Mouse (Mus musculus): Measurements from ENCODE around the gene Mlycd.
"Not testable (repeated sequence)": the region's sequence is repeated elsewhere in the genome, so short reads cannot be mapped to it uniquely, and the experiment has no call there.

The Mlycd gene

GRCm38 (mm10) chr8:119394524-119395026, at the start of gene Mlycd:
Gene Mlycd, plus strand, starts transcription at chr8:119394878.
- DNase-seq = peak; percentile 90

DNA sequence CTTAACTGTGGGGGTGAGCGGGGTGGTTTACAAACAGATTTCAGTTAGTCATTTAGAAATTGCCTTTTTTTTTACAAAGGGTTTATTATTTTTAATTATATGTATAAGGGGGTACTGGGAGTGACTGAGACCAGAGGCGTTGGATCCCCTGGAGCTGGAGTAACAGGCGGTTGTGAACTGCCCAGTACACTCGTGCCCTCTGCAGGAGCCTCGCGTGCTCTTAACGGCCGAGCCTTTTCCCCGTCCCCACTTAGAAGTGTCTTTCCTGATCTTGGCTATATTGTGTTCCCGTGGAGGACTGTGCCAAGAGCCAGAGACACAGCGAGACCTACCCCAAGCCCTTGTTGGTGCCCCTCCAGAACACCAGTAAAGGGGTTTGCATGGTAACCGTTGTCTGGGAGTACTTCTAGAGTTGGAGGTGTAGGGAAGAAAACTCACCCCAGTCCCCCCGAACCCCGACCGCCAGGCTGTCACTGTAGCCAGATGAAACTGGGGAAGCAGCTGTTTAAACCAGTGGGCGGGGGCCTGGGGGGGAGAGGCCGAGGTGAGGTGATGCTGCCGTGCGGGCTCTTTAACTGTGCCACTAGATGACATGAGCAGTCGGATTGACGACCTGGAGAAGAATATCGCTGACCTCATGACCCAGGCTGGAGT, 49.5 kb upstream of the Mlycd start:
- DNase-seq = peak; percentile 19

- no peak for DNase-seq
These were observed 49.0 kb upstream of the Mlycd start for GRCm38 (mm10) chr8:119345683-119346075.

GRCm38 (mm10) chr8:119351647-119352046, 43.0 kb upstream of the Mlycd start:
- no peak for DNase-seq

DNA sequence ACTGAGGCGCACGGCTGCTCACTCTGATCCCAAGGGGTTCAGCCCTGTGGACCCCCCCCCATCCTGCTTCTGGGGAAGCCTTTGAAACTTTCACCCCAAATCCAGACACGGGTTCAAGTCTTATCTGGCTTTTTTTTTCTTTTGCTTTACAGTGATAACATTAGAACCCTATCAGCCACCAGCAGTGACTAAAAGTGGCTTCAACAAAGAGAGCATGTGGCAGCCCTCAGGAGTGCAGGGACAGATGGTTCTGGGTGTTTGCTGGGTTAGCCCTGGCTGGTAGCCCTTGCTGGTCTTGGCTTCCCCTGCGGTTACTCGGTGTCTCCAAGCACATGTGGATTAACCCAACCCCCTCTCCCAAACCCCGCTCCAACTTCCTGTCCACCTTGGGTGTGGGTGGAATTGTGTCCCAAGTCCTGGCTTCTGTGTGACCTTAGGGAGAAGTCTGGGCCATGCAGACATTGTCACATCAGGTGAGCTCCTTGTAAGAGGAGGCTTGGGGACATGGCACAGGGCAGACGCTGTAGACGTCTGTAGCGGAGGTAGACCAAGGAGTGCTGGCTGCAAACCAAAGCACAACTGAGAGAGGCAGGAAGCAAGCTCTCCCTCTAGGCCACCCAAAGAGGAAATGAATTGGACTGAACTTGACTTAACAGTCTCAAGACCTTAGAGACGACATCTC, 41.6 kb upstream of the Mlycd start:
- DNase-seq = no peak

DNA sequence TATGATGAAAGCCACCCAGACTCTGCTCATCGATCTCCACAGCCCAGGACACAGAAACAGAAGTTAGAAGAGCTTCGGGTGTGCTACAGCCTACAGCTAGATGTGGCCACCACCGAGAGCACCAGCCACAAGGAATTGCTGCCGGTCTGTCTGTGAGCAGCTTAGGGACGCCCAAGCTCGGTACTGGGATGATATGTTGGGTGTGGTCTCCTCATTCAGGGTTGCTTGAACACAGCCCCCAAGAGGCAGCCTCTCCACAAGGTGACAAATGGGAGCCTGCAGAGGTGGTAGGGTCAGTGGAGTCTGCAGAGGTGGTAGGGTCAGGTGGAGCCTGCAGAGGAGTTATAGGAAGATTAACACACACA, 41.0 kb upstream of the Mlycd start:
- no peak for DNase-seq

- not testable (repeated sequence) for DNase-seq
These were observed 38.0 kb upstream of the Mlycd start for GRCm38 (mm10) chr8:119356631-119357030.

GRCm38 (mm10) chr8:119358175-119358574, 36.5 kb upstream of the Mlycd start:
- DNase-seq = no peak

- no peak for DNase-seq
These were observed 35.8 kb upstream of the Mlycd start for GRCm38 (mm10) chr8:119358836-119359235.

- DNase-seq = no peak
These were observed 33.9 kb upstream of the Mlycd start for GRCm38 (mm10) chr8:119360686-119361295.

GRCm38 (mm10) chr8:119374716-119375115, 20.0 kb upstream of the Mlycd start:
- not testable (repeated sequence) for DNase-seq

DNA sequence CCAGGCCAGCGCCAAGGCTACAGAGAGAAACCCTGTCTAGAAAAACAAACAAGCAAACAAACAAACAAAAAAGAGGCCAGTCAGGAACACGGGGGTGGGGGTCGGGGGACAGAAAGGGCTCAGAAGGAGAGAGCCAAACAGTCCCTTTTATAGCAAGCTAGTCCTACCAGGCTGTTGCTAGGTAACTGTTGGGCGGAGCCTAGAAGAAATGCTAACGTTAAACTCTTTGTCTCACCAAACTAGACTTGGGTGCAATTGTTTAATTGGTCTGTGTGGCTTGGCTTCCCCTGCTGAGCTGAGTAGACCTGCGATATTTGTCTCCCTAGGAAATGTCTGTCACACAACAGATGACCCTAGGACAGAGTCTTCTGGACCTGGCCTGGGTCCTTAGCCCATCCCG, 16.2 kb upstream of the Mlycd start:
- no peak for DNase-seq

- DNase-seq = no peak
These were observed 14.1 kb upstream of the Mlycd start for GRCm38 (mm10) chr8:119380619-119381018.

- DNase-seq = peak; percentile 57
These were observed 10.2 kb upstream of the Mlycd start for GRCm38 (mm10) chr8:119384478-119384877.

DNA sequence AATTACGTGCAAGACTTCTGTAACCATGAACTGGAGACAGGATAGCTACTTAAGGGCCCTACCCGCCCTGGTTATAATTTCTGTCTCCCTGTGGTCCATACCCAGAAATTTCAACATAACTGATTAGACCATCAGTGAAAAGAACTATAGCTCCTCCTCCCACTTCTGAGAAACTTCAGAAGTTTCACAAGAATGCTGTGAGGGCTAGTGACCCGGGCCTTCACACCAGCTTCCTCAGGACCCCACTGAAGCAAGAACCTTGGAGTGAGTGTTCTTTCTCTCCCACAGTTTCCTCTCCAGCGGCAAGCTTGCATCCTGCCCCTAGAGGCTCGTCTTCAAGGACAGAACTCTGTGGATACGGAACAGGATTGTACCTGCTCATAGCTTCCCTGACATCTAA, 8.8 kb upstream of the Mlycd start:
- DNase-seq = no peak

DNA sequence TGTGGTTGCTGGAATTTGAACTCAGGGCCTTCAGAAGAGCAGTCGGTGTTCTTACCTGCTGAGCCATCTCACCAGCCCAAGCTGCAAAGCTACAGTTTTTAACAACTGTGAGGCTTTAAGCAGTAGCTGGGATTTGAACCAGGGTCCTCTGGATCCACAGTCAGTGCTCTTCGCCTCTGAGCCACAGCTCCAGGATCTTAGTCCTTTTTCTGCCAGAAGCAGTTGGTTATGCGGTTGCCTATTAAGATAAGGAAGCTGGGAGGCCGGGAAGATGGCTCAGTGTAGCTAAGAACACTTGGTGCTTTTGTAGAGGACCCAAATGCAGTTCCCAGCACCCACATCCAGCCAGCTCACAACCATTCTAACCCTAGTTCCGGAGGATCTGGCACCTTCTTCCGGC, 7.7 kb upstream of the Mlycd start:
- DNase-seq = no peak

GRCm38 (mm10) chr8:119394097-119394496, 581 bp upstream of the Mlycd start:
- peak; percentile 29 for DNase-seq

DNA sequence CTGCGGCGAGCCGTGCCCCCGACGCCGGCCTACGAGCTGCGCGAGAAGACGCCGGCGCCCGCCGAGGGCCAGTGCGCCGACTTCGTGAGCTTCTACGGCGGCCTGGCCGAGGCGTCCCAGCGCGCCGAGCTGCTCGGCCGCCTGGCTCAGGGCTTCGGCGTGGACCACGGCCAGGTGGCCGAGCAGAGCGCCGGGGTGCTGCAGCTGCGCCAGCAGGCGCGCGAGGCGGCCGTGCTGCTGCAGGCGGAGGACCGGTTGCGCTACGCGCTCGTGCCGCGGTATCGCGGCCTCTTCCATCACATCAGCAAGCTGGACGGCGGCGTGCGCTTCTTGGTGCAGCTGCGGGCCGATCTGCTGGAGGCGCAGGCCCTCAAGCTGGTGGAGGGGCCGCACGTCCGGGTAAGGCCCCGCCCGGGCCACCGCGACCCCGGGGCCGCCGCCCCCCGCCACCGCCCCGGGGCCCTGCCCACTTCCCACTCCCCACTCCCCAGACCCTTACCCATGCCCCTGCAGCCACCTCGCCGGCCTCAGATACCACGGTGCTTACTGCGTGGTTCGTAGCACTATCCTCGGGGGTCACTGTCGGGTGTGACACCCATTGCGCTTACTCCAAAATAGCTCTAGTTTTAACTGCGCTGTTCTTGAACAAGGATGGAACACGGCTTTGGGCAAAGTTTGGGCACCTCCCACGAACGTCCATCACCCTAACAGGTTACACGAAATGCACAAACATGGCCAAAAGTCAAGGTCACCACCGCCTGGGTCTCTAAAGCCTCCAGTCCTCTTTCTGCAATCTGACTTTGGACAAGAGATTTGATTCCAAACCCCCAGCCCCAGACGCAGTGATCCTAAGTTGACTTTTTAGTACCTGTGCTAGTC, 633 bp downstream of the Mlycd start:
- no peak for DNase-seq

DNA sequence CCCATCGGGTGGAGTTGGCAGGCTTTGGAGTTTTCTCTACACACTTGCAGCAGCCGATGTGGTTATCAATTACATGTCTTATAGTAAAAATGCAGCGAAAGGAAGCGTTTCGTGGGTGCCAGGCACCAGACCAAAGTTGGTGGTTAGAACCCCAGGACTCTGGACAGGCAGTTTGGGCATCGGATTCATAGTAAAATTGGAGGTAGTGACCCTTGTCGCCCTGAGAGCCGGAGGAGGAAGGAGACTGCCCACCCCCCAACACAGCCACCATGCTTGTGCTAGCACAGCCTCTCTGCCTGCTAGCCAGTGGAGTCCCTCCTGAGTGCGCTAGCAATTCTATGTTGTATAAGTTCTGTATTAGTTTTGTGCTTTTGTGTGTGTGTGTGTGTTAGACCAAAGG, 3.9 kb downstream of the Mlycd start:
- no peak for DNase-seq

DNA sequence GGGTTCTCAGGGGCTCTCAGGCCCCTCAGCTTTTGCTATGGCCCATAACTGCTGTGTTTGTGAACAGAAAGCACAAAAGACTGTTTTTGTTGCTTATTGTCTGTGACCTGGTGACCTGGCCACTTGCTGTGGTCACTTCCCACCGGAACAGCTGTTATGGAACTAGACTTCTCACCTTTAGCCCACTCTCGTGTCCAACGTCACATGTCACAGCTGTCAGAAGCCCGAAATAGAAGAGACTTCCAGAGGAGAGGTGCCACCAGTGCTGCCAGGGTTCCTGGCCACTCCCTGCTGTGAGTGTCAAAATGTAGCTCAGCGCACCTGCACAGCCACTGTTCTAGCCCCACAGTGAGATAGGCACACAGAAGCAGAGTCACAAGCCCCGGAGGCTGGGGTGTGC, 4.6 kb downstream of the Mlycd start:
- no peak for DNase-seq

- no peak for DNase-seq
These were observed 5.5 kb downstream of the Mlycd start for GRCm38 (mm10) chr8:119400122-119400671.

DNA sequence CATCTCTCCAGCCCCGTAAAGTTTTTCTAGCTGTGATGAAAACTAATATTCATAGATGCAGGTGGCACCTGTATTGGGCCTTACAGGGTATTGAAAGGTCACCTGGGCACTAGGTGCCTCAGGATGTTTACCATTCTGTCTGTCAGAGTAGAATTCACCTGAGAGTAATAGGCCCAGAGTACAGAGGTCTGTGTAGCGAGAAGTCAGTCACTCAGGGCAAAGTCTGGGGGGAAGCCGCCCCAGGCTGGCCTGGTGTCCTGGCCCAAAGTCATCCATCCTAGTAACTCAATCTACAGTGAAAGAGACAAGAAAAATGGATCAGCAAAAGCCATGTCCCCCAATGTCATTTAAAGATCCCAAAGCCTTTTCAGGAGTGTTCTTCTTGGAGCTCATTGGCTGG, 6.2 kb downstream of the Mlycd start:
- DNase-seq = no peak

GRCm38 (mm10) chr8:119403912-119404311, 9.2 kb downstream of the Mlycd start:
- DNase-seq = no peak
